In the genomic region with DNA sequence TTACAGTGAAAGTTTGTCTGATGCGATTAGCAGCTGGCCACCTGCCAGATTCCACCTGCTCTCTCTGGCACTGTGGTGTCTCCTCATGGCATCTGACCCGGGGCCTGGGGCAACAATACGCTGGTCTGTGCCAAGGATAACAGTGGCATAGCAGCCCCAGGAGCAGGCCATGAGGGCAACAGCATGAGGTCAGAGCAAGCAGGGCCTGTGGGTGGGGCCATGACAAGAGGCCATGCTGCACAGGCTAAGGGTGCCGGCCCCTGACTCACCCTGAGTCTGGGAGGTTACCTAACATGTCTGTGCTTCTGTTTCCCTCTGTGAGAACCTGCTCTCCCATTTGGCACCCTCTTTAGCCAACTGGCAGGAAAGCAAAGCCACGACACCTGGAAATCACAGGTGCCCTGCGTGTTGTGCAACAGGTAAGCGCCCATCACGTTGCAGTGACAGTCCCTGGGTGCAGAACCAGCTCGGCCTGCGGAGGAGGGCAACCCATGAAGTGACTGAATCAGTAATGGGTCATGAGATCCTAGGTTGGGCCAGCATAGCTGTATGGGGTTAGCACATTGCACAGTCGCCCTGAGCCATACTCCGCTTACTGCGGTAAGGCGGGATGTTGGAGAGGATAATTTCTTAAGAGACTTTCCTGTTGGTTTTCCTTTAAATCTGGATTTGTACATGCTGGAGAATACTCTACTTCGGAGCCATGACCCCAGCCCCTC, we compare ENCODE assay signal across 8 mouse cellular contexts.
DNase-seq lines count a peak whose midpoint lies in the region; ATAC-seq and TF ChIP-seq lines count a peak whose summit lies in the region.

No protein-coding gene starts in this region.

- TF ChIP-seq EP300 in heart, postnatal 0 days (IDR thresholded peaks at IDR 0.05; ENCODE audit: low read depth) = no peak

- 75% methylated on average over 15 of the region's 15 CpGs for WGBS in heart, postnatal 0 days
- WGBS in lung, adult 2 months = 76% methylated on average over 15 of the region's 15 CpGs
- 85% methylated on average over 15 of the region's 15 CpGs for WGBS in forebrain, embryonic 14.5 days
- 89% methylated on average over 15 of the region's 15 CpGs for WGBS in hindbrain, embryonic 10.5 days

- no peak overlapping the region for H3K27ac ChIP-seq in heart, postnatal 0 days (ENCODE audit: low read depth)
- no peak overlapping the region for H3K27ac ChIP-seq in forebrain, embryonic 14.5 days (ENCODE audit: low read depth, low read length)
- H3K27ac ChIP-seq in hindbrain, embryonic 10.5 days = no peak overlapping the region

- no peaks in the 10 kb centered on the region for H3K4me1 ChIP-seq in heart, postnatal 0 days (ENCODE audit: control insufficient read depth, insufficient read depth)
- H3K4me1 ChIP-seq in lung, adult 2 months (ENCODE audit: control insufficient read depth, insufficient read depth, low read length) = no peaks in the 10 kb centered on the region
- no peaks in the 10 kb centered on the region for H3K4me1 ChIP-seq in forebrain, embryonic 14.5 days (ENCODE audit: control insufficient read depth, insufficient read depth, low read length)
- H3K4me1 ChIP-seq in hindbrain, embryonic 10.5 days (replicated peaks) = peaks cover 3% of the 10 kb centered on the region; the same call in 1 of the 2 replicates

- intact Hi-C loops in heart, postnatal 25 days (cut with DNase I) = no loop called here

- H3K9ac ChIP-seq in heart, postnatal 0 days (replicated peaks; ENCODE audit: low read depth, low read length) = no peak overlapping the region
- no peak overlapping the region for H3K9ac ChIP-seq in forebrain, embryonic 14.5 days (ENCODE audit: low read length)

- no peak overlapping the region for H3K4me2 ChIP-seq in heart, postnatal 0 days (ENCODE audit: low read depth, low read length)
- no peak overlapping the region for H3K4me2 ChIP-seq in forebrain, embryonic 14.5 days (ENCODE audit: low read length)

- DNase-seq in heart, postnatal 0 days (ENCODE audit: low spot score) = no peak
- DNase-seq in heart, postnatal 25 days (ENCODE audit: low spot score) = no peak
- DNase-seq in MN1 (ENCODE audit: low spot score) = peak; percentile 35
- DNase-seq in cerebellum, postnatal 14 days = peak; percentile 66
- DNase-seq in lung, adult 2 months = peak; percentile 13
- no peak for DNase-seq in forebrain, embryonic 14.5 days (ENCODE audit: low spot score)
- no peak for DNase-seq in hindbrain, embryonic 10.5 days (ENCODE audit: low spot score)

- no peaks in the 10 kb centered on the region for H3K9me3 ChIP-seq in heart, postnatal 0 days (replicated peaks; ENCODE audit: control insufficient read depth, low read length)
- 0 out of 2 replicates have a peak, but pooled peaks cover 4% of the 10 kb centered on the region for H3K9me3 ChIP-seq in forebrain, embryonic 14.5 days (replicated peaks; ENCODE audit: control insufficient read depth, low read length)
- no peaks in the 10 kb centered on the region for H3K9me3 ChIP-seq in hindbrain, embryonic 10.5 days

- H3K36me3 ChIP-seq in heart, postnatal 0 days (replicated peaks; ENCODE audit: control insufficient read depth, insufficient read depth, low read length) = no peaks in the 10 kb centered on the region
- H3K36me3 ChIP-seq in forebrain, embryonic 14.5 days (ENCODE audit: control insufficient read depth, insufficient read depth, low read length) = no peaks in the 10 kb centered on the region
- H3K36me3 ChIP-seq in hindbrain, embryonic 10.5 days = no peaks in the 10 kb centered on the region

- H3K4me3 ChIP-seq in heart, postnatal 0 days (ENCODE audit: low read depth, low read length) = no peak overlapping the region
- no peak overlapping the region for H3K4me3 ChIP-seq in lung, adult 2 months (replicated peaks; ENCODE audit: extremely low read depth, low read depth, low read length)
- H3K4me3 ChIP-seq in forebrain, embryonic 14.5 days (ENCODE audit: low read depth, low read length) = no peak overlapping the region
- H3K4me3 ChIP-seq in hindbrain, embryonic 10.5 days = no peak overlapping the region

- ATAC-seq in heart, postnatal 0 days (ENCODE audit: insufficient read depth, low read depth) = peak; percentile 20; the same call in 1 of the 2 replicates
- no peak for ATAC-seq in forebrain, embryonic 14.5 days
- ATAC-seq in erythroblast, adult 5-6 weeks (replicated peaks; ENCODE audit: low FRiP score, poor library complexity, severe bottlenecking) = no peak

- no peak for TF ChIP-seq POLR2A in lung, adult 2 months (IDR thresholded peaks at IDR 0.05; ENCODE audit: borderline replicate concordance, extremely low read depth, low read depth, low read length)

- no peaks in the 10 kb centered on the region for H3K27me3 ChIP-seq in heart, postnatal 0 days (ENCODE audit: control insufficient read depth, insufficient read depth, low read length)
- no peaks in the 10 kb centered on the region for H3K27me3 ChIP-seq in forebrain, embryonic 14.5 days (replicated peaks; ENCODE audit: control insufficient read depth, insufficient read depth, low read length)
- H3K27me3 ChIP-seq in hindbrain, embryonic 10.5 days (ENCODE audit: insufficient read depth, poor library complexity, severe bottlenecking) = no peaks in the 10 kb centered on the region

- no peak for TF ChIP-seq CTCF in heart, postnatal 0 days (IDR thresholded peaks at IDR 0.05; ENCODE audit: low read depth)
- TF ChIP-seq CTCF in lung, adult 2 months (IDR thresholded peaks at IDR 0.05; ENCODE audit: insufficient read depth, low read length) = no peak

Comparison
In these comparisons a context has a peak if more than half of its experiments do, and no peak if none do; other contexts are left out.
1. DNase-seq: peak in MN1 (single experiment), cerebellum, postnatal 14 days (2 of 2) and lung, adult 2 months (single experiment); none in heart, postnatal 0 days (single experiment), heart, postnatal 25 days (single experiment), forebrain, embryonic 14.5 days (single experiment) and hindbrain, embryonic 10.5 days (single experiment).